Mouse (Mus musculus) MN1 (cell line): ENCODE data around the gene Nupl2.

ENCODE experiments used
- DNase-seq: peaks from one replicate; pipeline ENCODE4 v3.0.0-alpha.2; 2016; ENCODE audit warnings: low spot score

Nupl2 gene

DNA sequence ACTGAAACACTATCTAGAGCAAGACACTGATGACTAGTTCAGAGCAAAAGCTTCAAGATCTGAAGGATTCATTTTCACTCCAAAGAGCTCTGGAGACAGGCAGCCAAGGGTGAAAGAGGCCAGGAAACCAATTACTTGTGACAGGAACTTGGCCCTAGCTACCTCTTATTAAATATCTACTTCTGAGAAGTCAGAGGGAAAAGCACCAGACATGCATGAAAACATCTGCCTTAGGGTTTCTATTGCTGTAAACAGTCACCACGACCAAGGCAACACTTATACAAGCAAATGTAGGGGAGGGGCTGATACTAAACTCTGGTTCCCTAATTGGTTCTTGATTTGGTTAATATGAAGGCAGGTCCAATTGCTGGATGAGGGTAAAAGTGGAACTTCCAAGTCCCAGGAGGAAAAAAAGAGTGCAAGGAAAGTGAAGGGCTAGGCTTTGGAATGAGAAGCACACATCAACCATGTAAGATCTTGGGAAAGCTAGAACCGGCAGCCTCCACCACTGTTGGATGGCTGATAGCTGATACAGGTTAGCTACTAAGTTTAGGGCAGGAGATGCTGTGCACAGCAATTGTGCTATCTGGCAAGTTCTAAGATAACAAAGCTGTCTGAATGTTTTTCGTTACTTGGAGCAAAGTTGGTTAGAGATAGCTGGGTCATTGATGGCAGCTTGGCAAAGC, 49.2 kb downstream of the Nupl2 start:
- peak; percentile 6 for DNase-seq

DNA sequence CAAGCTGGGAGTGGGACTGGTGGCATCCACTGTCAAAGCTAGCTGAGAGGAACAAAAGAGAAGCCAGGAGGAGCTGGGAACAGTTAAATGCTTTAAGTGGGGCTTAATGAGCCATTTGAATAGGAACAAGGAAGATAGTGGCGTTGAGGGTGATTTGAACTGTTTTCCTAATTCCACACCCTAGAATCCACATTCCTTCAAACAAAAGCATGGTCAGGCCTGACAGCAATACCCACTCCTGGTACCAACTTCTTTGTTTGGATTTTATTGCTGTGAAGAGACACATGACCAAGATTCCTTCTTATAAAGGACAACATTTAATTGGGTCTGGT, 49.8 kb downstream of the Nupl2 start:
- DNase-seq, result no peak

DNA sequence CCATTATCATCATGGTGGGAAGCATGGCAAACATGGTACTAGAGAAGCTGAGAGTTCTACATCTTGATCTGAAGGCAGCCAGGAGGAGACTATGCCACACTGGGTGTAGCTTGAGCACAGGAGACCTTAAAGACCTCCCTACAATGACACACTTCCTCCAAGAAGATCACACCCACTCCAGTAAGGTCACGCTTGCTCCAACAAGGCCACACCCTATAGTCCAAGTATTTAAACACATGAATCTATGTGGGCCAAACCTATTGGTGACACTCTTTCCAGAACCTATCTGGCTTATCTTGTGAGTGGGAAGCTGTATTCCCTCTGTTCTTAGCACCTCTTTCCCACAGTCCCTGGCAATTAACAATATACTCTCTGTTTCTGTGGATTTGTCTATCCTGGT, 50.1 kb downstream of the Nupl2 start:
- no peak for DNase-seq
